Mouse (Mus musculus): ENCODE measurements around the gene Jsrp1.

GRCm38 (mm10) chr10:80798150-80799006, 14.9 kb downstream of the Jsrp1 start, which contains the start of the genes Sf3a2 and Plekhj1:
- TF ChIP-seq GATA1 (IDR thresholded peaks at IDR 0.05; ENCODE audit: low read length) (no peak), TAL1 (IDR thresholded peaks at IDR 0.05; ENCODE audit: low read length) (no peak)
